Mouse (Mus musculus): Measurements from ENCODE around the gene Scn10a.

Scn10a gene

GRCm38 (mm10) chr9:119574366-119574765 is 144.8 kb downstream of the Scn10a start:
- no peak for DNase-seq (ENCODE audit: low spot score)

GRCm38 (mm10) chr9:119573009-119573408 is 146.1 kb downstream of the Scn10a start:
- no peak for DNase-seq (ENCODE audit: low spot score)

GRCm38 (mm10) chr9:119571411-119571888 is 147.7 kb downstream of the Scn10a start:
- no peak for DNase-seq (ENCODE audit: low spot score)

GRCm38 (mm10) chr9:119570652-119571051 is 148.5 kb downstream of the Scn10a start:
- no peak for DNase-seq (ENCODE audit: low spot score)

GRCm38 (mm10) chr9:119568732-119569131 is 150.4 kb downstream of the Scn10a start:
- no peak for DNase-seq (ENCODE audit: low spot score)

GRCm38 (mm10) chr9:119567800-119568199 is 151.3 kb downstream of the Scn10a start:
- DNase-seq (ENCODE audit: low spot score): no peak

GRCm38 (mm10) chr9:119566214-119566613 is 152.9 kb downstream of the Scn10a start:
- DNase-seq (ENCODE audit: low spot score): no peak

- DNase-seq (ENCODE audit: low spot score): no peak
Observed at GRCm38 (mm10) chr9:119564803-119565202, 154.3 kb downstream of the Scn10a start.

GRCm38 (mm10) chr9:119563617-119564016 is 155.5 kb downstream of the Scn10a start:
- DNase-seq (ENCODE audit: low spot score): no peak

GRCm38 (mm10) chr9:119562256-119562655 is 156.9 kb downstream of the Scn10a start:
- DNase-seq (ENCODE audit: low spot score): no peak

GRCm38 (mm10) chr9:119561746-119562145 is 157.4 kb downstream of the Scn10a start:
- DNase-seq (ENCODE audit: low spot score): no peak

- DNase-seq (ENCODE audit: low spot score): no peak
Observed at GRCm38 (mm10) chr9:119559537-119560276, 159.4 kb downstream of the Scn10a start.

Measured in testis, postnatal 10 days (tissue).